Mouse (Mus musculus) hindbrain, postnatal 0 days (tissue): Measurements from ENCODE around the gene Olfr651. TPM values are rescaled to one million over a fixed set of nuclear protein-coding genes. Genes with fewer than 3 reads are reported as not detected.
"Not testable (repeated sequence)": the region's sequence is repeated elsewhere in the genome, so short reads cannot be mapped to it uniquely, and the experiment has no call there.

Experiments
- ATAC-seq: fragments of 200-750 bp; cut with Nextera tagmentation; 2 replicates; pipeline ENCODE4 v1.8.0; 2017; ENCODE audit warnings: mild to moderate bottlenecking, moderate TSS enrichment, moderate library complexity
- DNase-seq: peaks from one replicate; pipeline ENCODE4 v3.0.0-alpha.2; 2015; ENCODE audit warnings: low spot score
- H3K27ac ChIP-seq: fragments of 300-500 bp; sonication (generic); 2 replicates; pipeline ENCODE4 v1.5.1; 2014; ENCODE audit warnings: mild to moderate bottlenecking
- H3K27me3 ChIP-seq: fragments of 300-500 bp; sonication (generic); 2 replicates; pipeline ENCODE4 v1.6.1; 2014; ENCODE audit warnings: low read length, mixed read lengths; ENCODE audit not compliant: insufficient read depth
- H3K36me3 ChIP-seq: fragments of 300-500 bp; sonication (generic); 2 replicates; pipeline ENCODE4 v1.6.1; 2014; ENCODE audit warnings: low read length, mixed read lengths; ENCODE audit not compliant: insufficient read depth
- H3K4me1 ChIP-seq: fragments of 300-500 bp; sonication (generic); 2 replicates; pipeline ENCODE4 v1.6.1; 2014; ENCODE audit warnings: antibody characterized with exemption, low read length, mixed read lengths; ENCODE audit not compliant: insufficient read depth
- H3K4me2 ChIP-seq: fragments of 300-500 bp; sonication (generic); 2 replicates; pipeline ENCODE4 v1.6.1; 2014; ENCODE audit warnings: low read depth, mild to moderate bottlenecking, low read length, moderate library complexity, mixed read lengths
- H3K4me3 ChIP-seq: fragments of 300-500 bp; sonication (generic); 2 replicates; pipeline ENCODE4 v1.5.1; 2014; ENCODE audit warnings: low read length
- H3K9ac ChIP-seq: fragments of 300-500 bp; sonication (generic); replicated peaks from 2 replicates; pipeline ENCODE4 v1.6.1; 2014; ENCODE audit warnings: mild to moderate bottlenecking, low read length, moderate library complexity, mixed read lengths
- H3K9me3 ChIP-seq: fragments of 300-500 bp; sonication (generic); 2 replicates; pipeline ENCODE4 v1.6.1; 2016; ENCODE audit warnings: low read length, mixed read lengths
- CTCF ChIP-seq: IDR thresholded peaks from 2 replicates; pipeline ENCODE4 v1.5.1; 2016; ENCODE audit warnings: antibody characterized with exemption, control low read depth, low read depth
- WGBS: fragments of 180-500 bp; shearing (Covaris S2); extraction: QIAGEN DNeasy Blood & Tissue Kit; methylation state at CpG from one replicate; pipeline ENCODE4 v1.1.7; 2014; 5-methylcytosine and 5-hydroxymethylcytosine counted together
- polyA plus RNA-seq: library from polyadenylated mRNA; unstranded; fragments of >200 nt; fragmentation: Nextera tagmentation; extraction: Ambion mirVana; gene quantifications from 2 replicates; pipeline ENCODE4 v1.2.1, GENCODE M21; 2015
- total RNA-seq: library from RNA; depleted of rRNA; stranded (reverse); fragments of >200 nt; gene quantifications from 2 replicates; pipeline ENCODE4 v1.2.3, GENCODE M21; 2014; rRNA removed

Olfr651 gene
- not detected in 2 replicates for total RNA-seq
- polyA plus RNA-seq = not detected in 2 replicates

GRCm38 (mm10) chr7:104549833-104550232 is at the start of gene Olfr651:
TSS of gene Olfr651 (plus strand) at chr7:104550133.
- Histone ChIP-seq H3K27ac (no peak within 1 kb of the TSS), H3K36me3 (no peaks in the 10 kb centered on the region), H3K4me1 (no peaks in the 10 kb centered on the region), H3K9me3 (no peaks in the 10 kb centered on the region; the same call in 1 of the 2 replicates), H3K27me3 (no peaks in the 10 kb centered on the region), H3K4me3 (no peak within 1 kb of the TSS), H3K9ac (no peak within 1 kb of the TSS), H3K4me2 (no peak within 1 kb of the TSS)
- no peak for TF ChIP-seq CTCF
- WGBS = 81% methylated on average over 5 of the region's 5 CpGs
- ATAC-seq (no peak), DNase-seq (no peak)

GRCm38 (mm10) chr7:104501186-104501585 is 48.7 kb upstream of the Olfr651 start:
- DNase-seq = not testable (repeated sequence)

GRCm38 (mm10) chr7:104501589-104502371 is 48.2 kb upstream of the Olfr651 start:
- H3K4me2 ChIP-seq = peak overlapping the region; percentile 56

More at GRCm38 (mm10) chr7:104501186-104501585, 48.7 kb upstream of the Olfr651 start:
- H3K27ac ChIP-seq, ATAC-seq, H3K4me3 ChIP-seq, H3K27me3 ChIP-seq, H3K36me3 ChIP-seq, H3K9ac ChIP-seq, H3K4me1 ChIP-seq, H3K4me2 ChIP-seq, H3K9me3 ChIP-seq: not testable (repeated sequence)
- 64% methylated on average over 6 of the region's 6 CpGs for WGBS

GRCm38 (mm10) chr7:104507421-104508065 is 42.4 kb upstream of the Olfr651 start, which contains the start of gene Trim30d:
TSS of gene Trim30d (minus strand) at chr7:104507849.
- not testable (repeated sequence) for H3K4me3 ChIP-seq, H3K9me3 ChIP-seq, ATAC-seq, H3K27ac ChIP-seq, H3K9ac ChIP-seq, H3K4me1 ChIP-seq, DNase-seq, H3K36me3 ChIP-seq, H3K27me3 ChIP-seq, H3K4me2 ChIP-seq
- peak; percentile 29; the same call in 1 of the 2 replicates for TF ChIP-seq CTCF

More at GRCm38 (mm10) chr7:104501589-104502371, 48.2 kb upstream of the Olfr651 start:
- Histone ChIP-seq H3K4me3 (peak overlapping the region; percentile 49), H3K4me1 (no peaks in the 10 kb centered on the region), H3K27me3 (no peaks in the 10 kb centered on the region), H3K9me3 (no peaks in the 10 kb centered on the region), H3K36me3 (no peaks in the 10 kb centered on the region), H3K27ac (no peak overlapping the region), H3K9ac (peak overlapping the region; percentile 35; the same call in 1 of the 2 replicates)
- ATAC-seq (peak; percentile 89), DNase-seq (peak; percentile 16)
- no peak for TF ChIP-seq CTCF
- WGBS = 4% methylated on average over 48 of the region's 59 CpGs

- Histone ChIP-seq H3K9me3 (no peaks in the 10 kb centered on the region; the same call in 1 of the 2 replicates), H3K27me3 (no peaks in the 10 kb centered on the region), H3K27ac (no peak overlapping the region), H3K36me3 (no peaks in the 10 kb centered on the region), H3K4me3 (no peak overlapping the region), H3K9ac (no peak overlapping the region), H3K4me1 (no peaks in the 10 kb centered on the region), H3K4me2 (no peak overlapping the region)
- no peak for ATAC-seq
- no peak for TF ChIP-seq CTCF
- whole genome bisulfite sequencing = 69% methylated on average over 1 of the region's 1 CpGs
- no peak for DNase-seq
Observed at GRCm38 (mm10) chr7:104552700-104553099, 2.8 kb downstream of the Olfr651 start.

GRCm38 (mm10) chr7:104560601-104561000 is 10.7 kb downstream of the Olfr651 start, which contains the start of gene Olfr652:
TSS of gene Olfr652 (plus strand) at chr7:104560901.
- Histone ChIP-seq H3K4me3 (no peak within 1 kb of the TSS), H3K9ac (no peak within 1 kb of the TSS), H3K9me3 (no peaks in the 10 kb centered on the region), H3K4me2 (no peak within 1 kb of the TSS), H3K36me3 (no peaks in the 10 kb centered on the region), H3K4me1 (no peaks in the 10 kb centered on the region), H3K27ac (no peak within 1 kb of the TSS), H3K27me3 (no peaks in the 10 kb centered on the region)
- no peak for ATAC-seq
- DNase-seq = no peak
- no peak for TF ChIP-seq CTCF
